Mouse (Mus musculus) embryo, embryonic 10 days (tissue): ENCODE results near the gene Olfr114.

Source experiments
- DNase-seq: peaks from one replicate; pipeline ENCODE4 v3.0.0-alpha.2; 2015; ENCODE audit warnings: low spot score

Gene Olfr114

GRCm38 (mm10) chr17:37592643-37593042 lies at the start of gene Olfr114:
Gene Olfr114 (minus strand): TSS chr17:37592743.
- DNase-seq, result no peak

DNA sequence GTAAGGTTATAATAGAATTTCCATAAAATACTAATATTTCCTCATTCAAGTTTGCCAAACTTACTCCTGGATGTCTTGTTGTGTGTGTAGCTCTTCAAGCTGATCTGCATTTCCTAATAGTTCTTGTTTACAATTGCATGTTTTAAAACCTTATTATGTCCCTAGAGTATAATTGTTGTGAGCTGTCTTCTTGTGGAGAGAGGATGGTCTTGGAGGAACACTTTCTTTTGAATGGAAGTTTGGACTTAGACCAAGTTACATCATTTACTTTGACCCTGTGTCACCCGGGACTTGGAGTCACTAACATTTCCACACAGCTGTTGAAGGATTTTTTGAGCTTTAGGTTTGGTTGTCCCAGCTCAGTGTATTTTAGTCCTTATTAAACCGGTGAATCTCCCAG lies 34.5 kb upstream of the Olfr114 start, which contains the start of the genes Olfr115 and Olfr116:
Gene Olfr115 (minus strand): TSS at position 101 of the 400 bp plus-strand sequence.
Gene Olfr116 (minus strand): TSS at position 191 of the 400 bp plus-strand sequence.
- DNase-seq, result no peak

DNA sequence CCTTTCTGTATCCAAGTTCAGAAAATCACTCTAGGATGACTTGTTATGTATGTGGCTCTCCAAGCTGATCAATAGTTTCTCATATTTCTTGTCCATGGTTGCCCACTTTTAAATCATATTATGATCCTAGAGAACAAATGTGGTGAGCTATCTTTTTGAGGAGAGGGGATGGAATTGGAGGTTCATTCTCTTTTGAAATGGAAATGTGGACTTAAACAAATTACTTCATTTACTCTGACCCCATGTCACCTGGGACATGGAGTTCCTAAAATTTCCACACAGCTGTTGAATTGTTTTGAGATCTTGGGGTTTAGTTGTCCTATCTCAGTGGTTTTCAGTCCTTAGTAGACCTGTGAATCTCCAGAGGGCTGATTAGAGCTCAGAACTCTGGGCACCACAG lies 15.0 kb downstream of the Olfr114 start, which contains the start of gene Olfr113:
Gene Olfr113 (minus strand): TSS at position 101 of the 400 bp plus-strand sequence.
- no peak for DNase-seq

GRCm38 (mm10) chr17:37569351-37569750 lies 23.2 kb downstream of the Olfr114 start, which contains the start of gene Olfr112:
Gene Olfr112 (minus strand): TSS chr17:37569451.
- no peak for DNase-seq

GRCm38 (mm10) chr17:37558913-37559615 lies 33.5 kb downstream of the Olfr114 start:
- no peak for DNase-seq

- DNase-seq, result no peak
Measured at GRCm38 (mm10) chr17:37543800-37544435, 48.6 kb downstream of the Olfr114 start.

DNA sequence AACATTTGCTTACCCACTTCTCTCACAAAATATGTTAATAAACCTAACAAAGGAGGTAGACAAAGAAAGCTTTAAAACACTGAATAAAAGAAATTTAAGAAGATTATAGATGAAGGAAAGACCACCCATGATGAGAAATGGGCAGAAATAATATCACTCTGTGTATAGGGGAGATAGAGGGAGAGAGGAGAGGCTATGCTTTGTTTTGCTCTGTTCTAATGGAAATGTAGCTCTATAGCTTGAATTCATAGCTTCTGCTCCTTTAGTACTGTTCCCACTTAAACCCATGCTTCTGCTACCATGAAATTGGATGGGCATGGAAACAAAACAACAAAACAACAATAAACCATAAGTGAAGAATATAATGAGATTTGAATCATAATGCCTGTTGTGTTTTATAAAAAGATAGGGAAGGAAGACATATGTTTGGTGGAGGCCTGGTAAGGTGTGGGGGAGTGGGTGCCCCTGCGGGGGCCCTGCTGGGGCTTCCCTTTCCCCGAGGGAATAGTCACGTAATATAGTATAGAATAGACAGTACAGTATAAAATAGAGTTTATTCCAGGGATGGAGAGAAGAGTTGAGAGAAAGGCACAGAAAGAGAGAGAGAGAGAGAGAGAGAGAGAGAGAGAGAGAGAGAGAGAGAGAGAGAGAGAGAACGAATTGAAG lies 51.0 kb downstream of the Olfr114 start:
- DNase-seq, result no peak
